Mouse (Mus musculus): ENCODE measurements around the gene Tuba8.

Gene Tuba8

GRCm38 (mm10) chr6:121210149-121210925 lies at the start of gene Tuba8:
Gene Tuba8, plus strand, starts transcription at chr6:121210696.
- peak; percentile 50 for DNase-seq (ENCODE audit: low spot score)

GRCm38 (mm10) chr6:121162616-121163015 lies 47.9 kb upstream of the Tuba8 start:
- no peak for DNase-seq (ENCODE audit: low spot score)

DNA sequence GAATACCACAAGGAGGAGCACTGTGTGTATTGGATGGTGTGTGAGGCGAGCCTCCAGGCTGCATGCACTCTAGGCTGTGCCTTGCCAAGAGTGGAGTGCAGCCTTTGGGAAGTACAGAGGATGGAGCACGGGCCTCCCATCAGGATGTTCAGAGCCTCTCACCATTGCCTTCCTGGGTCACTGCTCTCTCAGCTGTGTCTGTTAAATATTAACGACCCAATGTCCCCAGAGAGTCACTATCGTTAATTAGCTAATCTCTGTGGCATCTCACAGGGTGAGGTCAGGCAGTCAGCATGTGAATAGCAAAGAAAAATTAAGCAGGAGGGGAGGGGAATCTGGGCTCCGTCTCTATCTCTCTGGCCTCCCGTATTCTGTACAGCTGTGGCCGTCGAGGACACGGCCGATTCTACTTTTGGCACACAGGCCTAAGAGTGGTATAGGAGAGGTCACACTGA lies 44.4 kb upstream of the Tuba8 start:
- peak; percentile 31 for DNase-seq (ENCODE audit: low spot score)

- DNase-seq (ENCODE audit: low spot score), result peak; percentile 57
These were observed 43.0 kb upstream of the Tuba8 start for GRCm38 (mm10) chr6:121167381-121167975.

DNA sequence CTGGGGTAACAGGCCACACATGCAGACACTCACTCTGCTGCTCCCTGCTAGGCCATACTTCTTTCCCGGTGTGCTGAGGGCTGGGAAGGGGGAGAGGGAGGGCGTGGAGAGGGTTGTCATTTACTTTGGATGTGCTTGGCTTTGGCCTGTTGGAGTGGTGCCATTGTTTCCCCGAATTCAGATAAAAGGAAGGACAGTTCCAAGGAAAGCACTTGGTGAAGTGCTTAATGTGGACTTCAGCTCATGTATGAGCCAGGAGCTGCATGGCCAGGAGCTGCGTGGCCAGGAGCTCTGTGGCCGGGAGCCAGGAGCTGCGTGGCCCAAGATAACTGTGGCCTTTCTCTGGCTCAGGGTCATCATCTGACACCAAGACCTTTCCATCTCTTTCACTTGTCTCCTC lies 39.4 kb upstream of the Tuba8 start:
- DNase-seq (ENCODE audit: low spot score), result no peak

- no peak for DNase-seq (ENCODE audit: low spot score)
These were observed 37.0 kb upstream of the Tuba8 start for GRCm38 (mm10) chr6:121173471-121173870.

DNA sequence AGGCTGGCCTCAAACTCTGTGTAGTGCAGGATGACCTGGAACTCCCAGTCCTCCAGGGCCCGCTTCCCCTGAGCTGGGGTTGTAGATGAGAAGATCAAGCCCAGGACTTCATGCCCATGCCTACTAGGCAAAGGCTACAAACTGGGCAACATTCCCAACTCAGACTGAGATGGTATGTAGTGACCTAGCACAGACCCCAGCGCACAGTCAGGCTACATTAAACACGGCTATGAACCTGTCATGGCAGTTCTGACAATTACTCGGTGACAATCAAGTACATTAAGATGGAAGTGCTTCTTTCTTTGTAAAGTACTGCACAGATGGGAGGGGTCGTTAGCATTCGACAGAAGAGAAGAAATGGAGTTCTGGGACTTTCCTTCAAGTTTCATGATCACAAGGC lies 35.7 kb upstream of the Tuba8 start:
- DNase-seq (ENCODE audit: low spot score), result no peak

GRCm38 (mm10) chr6:121176011-121176730 lies 34.3 kb upstream of the Tuba8 start:
- DNase-seq (ENCODE audit: low spot score), result no peak

DNA sequence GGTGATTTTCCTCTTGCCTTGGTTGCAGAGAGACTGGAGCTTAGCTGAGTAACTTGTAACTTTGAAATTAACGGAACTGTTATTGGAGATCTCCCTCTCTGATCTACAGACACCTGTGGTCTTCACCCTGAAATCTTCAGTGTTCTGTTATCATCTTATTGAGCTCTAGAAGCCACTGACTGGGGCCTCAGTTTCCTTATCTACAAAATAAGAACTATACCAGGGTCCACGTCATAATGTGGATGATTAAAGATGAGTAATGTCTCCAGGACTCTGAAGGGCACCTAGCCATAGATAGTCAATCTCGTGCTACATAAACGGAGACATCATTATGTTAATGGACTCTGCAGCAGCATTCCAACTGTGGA lies 33.8 kb upstream of the Tuba8 start:
- no peak for DNase-seq (ENCODE audit: low spot score)

DNA sequence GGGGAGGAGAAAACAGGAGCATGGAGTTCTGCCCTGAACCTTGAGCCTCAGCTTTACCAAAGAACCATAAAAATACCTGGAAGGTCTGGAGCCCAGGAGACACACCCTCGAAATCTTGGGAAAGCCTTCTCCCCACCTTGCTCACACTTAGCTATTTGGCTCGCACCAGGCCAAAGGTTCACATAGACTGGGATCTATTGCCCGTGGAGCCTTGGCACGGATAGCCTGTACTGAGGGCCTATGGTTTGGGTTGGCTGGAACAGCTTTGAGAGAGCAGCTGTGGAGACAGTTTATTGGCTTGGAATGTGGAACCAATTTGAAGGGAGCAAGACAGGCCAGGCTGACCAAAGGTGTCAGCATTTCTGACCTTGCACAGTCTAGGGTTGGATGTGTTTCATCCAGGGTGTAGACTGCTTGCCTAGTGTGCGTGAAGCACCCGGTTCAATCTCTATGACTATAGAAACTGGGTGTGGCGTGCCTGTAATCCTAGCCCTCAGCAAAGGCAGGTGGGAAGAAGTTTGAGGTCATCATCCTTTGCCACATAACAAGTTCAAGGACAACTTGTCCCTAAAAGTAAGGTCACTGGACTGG lies 33.3 kb upstream of the Tuba8 start:
- no peak for DNase-seq (ENCODE audit: low spot score)

DNA sequence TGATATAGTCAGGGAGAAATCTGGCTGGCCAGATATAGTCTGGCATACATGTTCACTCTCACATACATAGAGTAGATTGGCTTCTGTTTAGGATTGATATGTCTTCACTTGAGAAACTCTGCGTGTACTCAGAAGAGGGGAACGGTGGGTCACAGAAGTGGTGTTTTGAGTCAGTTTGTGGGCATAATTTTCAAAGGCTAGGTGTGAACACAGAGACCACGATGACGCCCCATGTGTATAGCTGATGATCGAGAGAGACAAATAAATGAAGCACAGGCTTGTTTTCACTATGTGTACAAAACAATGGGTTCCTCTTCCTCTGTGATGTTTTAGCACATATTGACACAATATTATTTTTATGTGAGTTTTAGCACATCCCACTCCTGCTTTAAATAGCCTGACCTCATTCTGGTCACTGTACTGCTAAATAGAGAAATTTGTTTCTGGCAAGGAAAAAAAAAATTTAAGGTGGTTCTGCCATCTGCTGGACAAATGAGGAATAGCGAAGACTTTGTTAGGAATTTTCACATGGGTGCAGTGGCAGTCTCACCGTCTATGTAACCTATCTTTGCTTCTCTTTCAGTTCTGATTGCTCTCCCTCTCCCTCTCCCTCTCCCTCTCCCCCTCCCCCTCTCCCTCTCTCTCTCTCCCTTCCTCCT lies 31.7 kb upstream of the Tuba8 start:
- DNase-seq (ENCODE audit: low spot score), result peak; percentile 46

- DNase-seq (ENCODE audit: low spot score), result no peak
These were observed 30.6 kb upstream of the Tuba8 start for GRCm38 (mm10) chr6:121179846-121180245.

DNA sequence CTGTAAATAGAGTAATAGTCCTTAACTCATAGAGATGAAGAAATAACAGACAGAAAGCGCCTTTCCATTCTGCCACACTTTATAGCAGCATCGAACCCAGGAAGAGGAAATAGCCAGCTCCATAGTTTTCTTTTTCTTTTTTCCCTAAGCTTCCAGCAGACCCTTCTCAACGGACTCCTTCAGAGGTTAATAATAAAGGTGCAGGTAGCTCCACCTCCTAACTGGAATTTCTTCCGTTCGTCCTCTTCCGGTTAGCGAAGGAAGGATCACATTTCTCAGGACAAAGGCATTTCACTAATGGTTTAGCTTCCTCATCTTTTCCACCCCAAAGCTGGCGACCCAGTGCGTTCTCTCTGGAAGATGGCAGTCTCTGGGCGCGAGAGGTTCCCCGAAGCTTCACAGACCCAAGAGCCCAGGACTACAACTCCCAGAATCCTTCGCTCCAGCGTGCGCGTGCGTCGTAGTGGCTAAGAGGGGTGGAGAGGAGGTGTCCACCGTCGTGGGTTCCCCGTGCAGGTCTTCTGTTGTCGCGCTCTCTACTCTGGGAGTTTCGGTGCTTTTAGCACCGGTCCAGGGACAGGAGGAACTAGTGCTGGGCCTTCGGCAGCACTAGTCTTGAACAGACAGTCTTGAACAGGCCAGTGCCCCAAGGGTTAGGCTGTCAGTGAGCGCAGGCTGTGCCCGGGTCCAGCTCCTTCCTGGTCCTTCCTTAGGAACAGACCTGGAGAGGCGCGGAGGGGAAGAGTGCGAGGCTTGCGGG lies 26.9 kb upstream of the Tuba8 start, which contains the start of gene Pex26:
Gene Pex26 (plus strand): TSS at position 254 of the 760 bp plus-strand sequence.
- peak; percentile 95 for DNase-seq (ENCODE audit: low spot score)

- DNase-seq (ENCODE audit: low spot score), result peak; percentile 86
These were observed 26.0 kb upstream of the Tuba8 start for GRCm38 (mm10) chr6:121184198-121185140.

- DNase-seq (ENCODE audit: low spot score), result no peak
These were observed 25.3 kb upstream of the Tuba8 start for GRCm38 (mm10) chr6:121185232-121185631.

DNA sequence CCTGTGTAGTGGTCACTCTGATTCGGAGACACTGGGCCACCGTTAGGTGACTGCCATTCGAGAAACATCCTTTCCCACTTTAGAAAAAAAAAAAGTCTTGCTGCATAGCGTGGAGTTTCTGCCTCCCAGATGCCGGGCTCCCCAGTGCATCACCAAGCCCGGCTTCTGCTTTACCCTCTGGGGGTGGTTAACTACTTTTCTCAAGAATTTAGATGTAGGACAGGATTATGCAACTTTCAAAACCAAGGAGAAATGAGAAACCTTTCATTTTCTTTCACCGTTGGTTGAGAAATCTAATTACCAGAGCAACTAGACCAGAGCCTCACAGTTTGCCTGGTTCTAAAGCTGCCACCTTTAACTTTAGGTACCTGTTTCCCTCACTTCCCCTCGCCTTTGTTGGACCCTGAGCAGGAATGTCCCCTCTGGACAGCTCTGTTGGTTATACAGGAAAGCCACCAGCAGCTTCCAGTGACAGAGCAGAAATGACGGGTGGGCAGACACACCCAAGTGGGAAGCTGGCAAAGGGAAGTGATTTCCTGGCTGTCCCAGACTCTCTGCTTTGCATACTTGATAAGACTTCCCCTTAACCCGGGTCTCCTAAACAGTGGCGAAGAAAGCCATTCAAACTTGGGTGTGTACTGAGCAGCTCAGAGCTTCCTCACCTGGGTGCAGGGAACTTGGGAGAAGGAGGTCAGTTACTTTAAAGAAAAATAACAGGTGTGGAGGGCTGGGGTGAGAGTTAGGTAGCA lies 19.1 kb upstream of the Tuba8 start:
- no peak for DNase-seq (ENCODE audit: low spot score)

- no peak for DNase-seq (ENCODE audit: low spot score)
These were observed 16.2 kb upstream of the Tuba8 start for GRCm38 (mm10) chr6:121194061-121194955.
